Mouse (Mus musculus): ENCODE measurements around the gene Olfr1341. TPM values are rescaled to one million over a fixed set of nuclear protein-coding genes. Genes with fewer than 3 reads are reported as not detected.

The Olfr1341 gene
- not detected in 2 replicates for polyA plus RNA-seq (2012; rRNA removed)

GRCm38 (mm10) chr4:118703223-118703622 is at the start of gene Olfr1341:
Gene Olfr1341, plus strand, starts transcription at chr4:118703523.

DNA sequence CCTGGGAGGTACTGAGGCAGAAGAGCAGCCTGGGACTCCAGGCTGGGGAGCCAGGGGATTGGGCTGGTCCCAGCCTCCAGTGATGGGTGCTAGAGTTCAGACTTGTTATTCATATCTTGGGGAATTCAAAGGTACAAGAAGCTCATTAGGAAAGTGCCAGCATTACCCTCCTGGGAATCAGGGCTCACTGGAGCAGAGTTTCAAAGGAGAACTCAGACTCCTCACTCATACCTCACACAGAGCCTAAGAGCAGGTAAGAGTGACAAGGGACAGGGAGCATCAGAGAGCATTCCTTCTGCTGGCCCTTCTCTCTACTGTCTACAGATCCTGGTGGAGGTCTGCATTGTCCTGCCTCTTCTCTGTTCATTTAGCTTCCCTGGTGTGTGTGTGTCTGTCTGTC is 44.7 kb upstream of the Olfr1341 start, which contains the start of gene Olfr62:
Gene Olfr62, plus strand, starts transcription at position 301 of the 400 bp plus-strand sequence.

DNA sequence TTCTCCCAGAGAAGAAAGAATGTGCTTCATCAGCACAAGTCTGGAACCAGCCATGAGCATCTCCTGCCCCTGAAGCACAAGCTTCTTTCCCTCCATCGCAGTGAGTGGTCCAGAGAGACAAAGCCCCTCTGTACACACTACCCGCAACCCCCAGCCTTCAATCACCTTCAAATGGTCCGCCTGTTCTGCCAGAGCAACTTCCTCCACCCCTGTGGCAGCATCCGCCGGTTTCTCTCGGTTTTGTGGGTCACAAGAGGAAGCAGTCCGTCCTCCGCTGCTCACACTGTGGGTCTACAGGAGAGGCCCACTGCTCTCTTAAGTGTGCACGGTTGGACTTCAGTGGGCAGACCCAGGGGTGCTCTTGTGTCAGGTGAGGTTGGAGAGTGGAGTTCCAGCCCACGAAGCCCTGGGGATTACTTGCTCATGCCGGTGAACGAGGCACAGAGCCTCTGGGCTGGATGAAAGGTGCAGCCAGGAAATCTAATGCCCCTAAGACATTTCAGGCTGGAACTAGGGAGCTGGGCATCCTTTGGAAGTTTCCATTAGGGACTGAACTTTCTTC is 10.8 kb upstream of the Olfr1341 start, which contains the start of gene Olfr1342:
Gene Olfr1342, minus strand, starts transcription at position 345 of the 562 bp plus-strand sequence.

DNA sequence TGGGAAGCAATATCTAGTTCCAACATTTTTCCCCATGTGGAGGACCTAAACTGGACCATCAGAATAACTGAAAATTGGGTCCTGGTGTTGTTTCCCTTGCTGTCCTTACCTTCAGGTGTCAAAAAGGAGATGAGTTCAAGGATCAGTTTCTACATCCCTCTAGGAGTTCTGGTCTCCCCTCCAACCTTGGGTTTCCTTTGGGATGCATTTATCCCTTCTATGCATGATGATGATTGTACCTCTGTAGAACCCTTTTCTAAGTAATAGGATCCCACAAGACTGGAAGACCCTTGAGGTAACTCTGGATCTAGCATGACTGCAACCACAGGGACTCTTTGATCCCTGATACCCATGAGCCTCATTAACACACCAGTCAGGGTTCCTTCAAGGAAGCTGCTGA is 16.5 kb downstream of the Olfr1341 start, which contains the start of gene Olfr1340:
Gene Olfr1340, plus strand, starts transcription at position 301 of the 400 bp plus-strand sequence.

DNA sequence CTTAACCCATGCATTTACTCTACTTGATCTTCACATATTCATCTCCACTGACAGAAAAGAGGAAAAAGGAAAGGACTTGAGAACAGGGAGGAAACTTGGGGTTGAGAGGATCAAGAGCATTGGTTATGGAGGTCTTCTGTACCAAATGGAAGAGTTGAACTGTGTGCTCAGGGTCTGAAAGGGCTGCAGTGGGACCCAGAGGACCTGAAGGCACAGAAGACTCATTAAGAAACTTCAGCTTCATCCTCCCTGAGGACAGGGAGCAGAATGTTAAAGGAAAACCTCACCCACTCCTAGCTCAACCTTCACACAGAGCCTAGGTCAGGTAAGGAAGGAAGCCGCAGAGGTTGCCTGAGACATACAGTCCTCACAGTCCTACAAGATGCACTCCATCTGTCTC is 28.6 kb downstream of the Olfr1341 start, which contains the start of gene Olfr1339:
Gene Olfr1339, plus strand, starts transcription at position 301 of the 400 bp plus-strand sequence.

DNA sequence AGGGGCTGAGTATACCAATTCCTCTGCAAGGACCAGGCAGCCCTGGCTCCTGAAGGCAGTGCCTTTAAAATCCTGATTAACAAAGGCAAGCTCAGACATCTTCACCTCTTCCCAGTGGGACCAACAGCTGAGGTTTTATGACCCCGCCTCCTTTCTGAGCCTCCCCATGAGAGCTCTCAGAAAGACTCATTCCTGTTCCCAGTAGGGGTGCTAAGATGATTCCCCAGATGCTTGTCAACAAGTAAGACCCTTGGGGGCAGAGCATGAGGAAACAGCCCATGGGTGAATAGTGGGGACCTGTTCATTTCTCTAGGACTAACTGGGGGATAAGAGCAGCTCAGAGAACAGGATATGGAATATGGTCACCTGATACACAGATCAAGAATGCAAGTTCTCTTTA is 55.3 kb downstream of the Olfr1341 start, which contains the start of gene Olfr1338:
Gene Olfr1338, minus strand, starts transcription at position 101 of the 400 bp plus-strand sequence.

Other genes with a start within 250 kb of the Olfr1341 start
- 0.09 and 0.16 TPM in 2 replicates for gene Mpl, start 246.0 kb upstream of the Olfr1341 start, polyA plus RNA-seq (2012; rRNA removed)
- 62.5 and 72.4 TPM in 2 replicates for gene Tie1, start 213.5 kb upstream of the Olfr1341 start, polyA plus RNA-seq (2012; rRNA removed)
- 10.5 and 10.7 TPM in 2 replicates for gene 2610528J11Rik, start 176.5 kb upstream of the Olfr1341 start, polyA plus RNA-seq (2012; rRNA removed)
- gene Tmem125, start 159.5 kb upstream of the Olfr1341 start, polyA plus RNA-seq (2012; rRNA removed), result 16.5 and 17.4 TPM in 2 replicates
- 1.4 TPM in 2 replicates for gene Cfap57, start 82.7 kb upstream of the Olfr1341 start, polyA plus RNA-seq (2012; rRNA removed)
- 23.4 and 28.9 TPM in 2 replicates for gene Ebna1bp2, start 82.7 kb upstream of the Olfr1341 start, polyA plus RNA-seq (2012; rRNA removed)
- gene Olfr62, start 44.6 kb upstream of the Olfr1341 start, polyA plus RNA-seq (2012; rRNA removed), result not detected in 2 replicates
- not detected in 2 replicates for gene Olfr1342, start 10.8 kb upstream of the Olfr1341 start, polyA plus RNA-seq (2012; rRNA removed)
- not detected in 2 replicates for gene Olfr1340, start 16.6 kb downstream of the Olfr1341 start, polyA plus RNA-seq (2012; rRNA removed)
- gene Olfr1339, start 28.7 kb downstream of the Olfr1341 start, polyA plus RNA-seq (2012; rRNA removed), result not detected in 2 replicates
- gene Olfr1338, start 55.2 kb downstream of the Olfr1341 start, polyA plus RNA-seq (2012; rRNA removed), result not detected in 2 replicates
- not detected in 2 replicates for gene Olfr1337, start 79.1 kb downstream of the Olfr1341 start, polyA plus RNA-seq (2012; rRNA removed)
- not detected in 2 replicates for gene Olfr1335, start 106.4 kb downstream of the Olfr1341 start, polyA plus RNA-seq (2012; rRNA removed)
- not detected in 2 replicates for gene Olfr1333, start 132.8 kb downstream of the Olfr1341 start, polyA plus RNA-seq (2012; rRNA removed)
- not detected in 2 replicates for gene Olfr1331, start 161.1 kb downstream of the Olfr1341 start, polyA plus RNA-seq (2012; rRNA removed)
- not detected in 2 replicates for gene Olfr1330, start 185.1 kb downstream of the Olfr1341 start, polyA plus RNA-seq (2012; rRNA removed)
- not detected in 2 replicates for gene Olfr1329, start 213.9 kb downstream of the Olfr1341 start, polyA plus RNA-seq (2012; rRNA removed)
- gene Olfr1328, start 235.1 kb downstream of the Olfr1341 start, polyA plus RNA-seq (2012; rRNA removed), result not detected in 2 replicates